Mouse (Mus musculus) adrenal gland, postnatal 10 days (tissue): Measurements from ENCODE around the gene Syt15. TPM values are rescaled to one million over a fixed set of nuclear protein-coding genes. Genes with fewer than 3 reads are reported as not detected.

ENCODE experiments used
- DNase-seq: peaks from one replicate; pipeline ENCODE4 v3.0.0; 2021; ENCODE audit warnings: mixed read lengths
- long read RNA-seq, 2 experiments: library from polyadenylated mRNA; stranded (forward); transcript quantifications; one replicate each; pipeline ENCODE4 v2.0.0; 2021
- total RNA-seq, 2 experiments: library from RNA; stranded (reverse); gene quantifications; 2 replicates each; pipeline ENCODE4 v1.2.3; 2021

The Syt15 gene
- total RNA-seq, result 1 to 10 TPM; 1.3 to 1.4 TPM
- long read RNA-seq, experiment 1, partial matches to known transcripts, result 1 of 1 reads
- long read RNA-seq, experiment 1, other reads (novel, unspliced or antisense), result 0 of 1 reads
- long read RNA-seq, experiment 2, result 0 reads

DNA sequence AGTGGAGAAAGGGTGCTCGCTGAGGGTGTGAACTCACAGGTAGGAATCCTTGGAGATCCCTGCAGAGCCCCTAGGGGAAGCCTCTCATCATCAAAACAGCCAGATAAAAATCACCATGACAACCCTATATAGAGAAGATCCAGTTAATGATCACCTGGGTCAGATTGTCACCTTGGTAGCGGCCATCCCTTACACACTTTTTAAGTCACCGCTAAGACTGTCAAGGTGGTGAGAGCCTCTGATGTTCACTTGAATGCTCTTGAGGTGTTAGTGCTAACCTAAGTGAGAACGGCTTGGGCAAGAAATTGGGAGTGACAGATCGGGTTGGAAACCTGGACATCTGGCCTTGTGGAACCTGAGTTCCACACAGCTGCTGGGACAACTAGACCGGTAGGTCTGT lies at the start of gene Syt15:
TSS of gene Syt15 (plus strand) at position 301 of the 400 bp plus-strand sequence.
- no peak for DNase-seq

DNA sequence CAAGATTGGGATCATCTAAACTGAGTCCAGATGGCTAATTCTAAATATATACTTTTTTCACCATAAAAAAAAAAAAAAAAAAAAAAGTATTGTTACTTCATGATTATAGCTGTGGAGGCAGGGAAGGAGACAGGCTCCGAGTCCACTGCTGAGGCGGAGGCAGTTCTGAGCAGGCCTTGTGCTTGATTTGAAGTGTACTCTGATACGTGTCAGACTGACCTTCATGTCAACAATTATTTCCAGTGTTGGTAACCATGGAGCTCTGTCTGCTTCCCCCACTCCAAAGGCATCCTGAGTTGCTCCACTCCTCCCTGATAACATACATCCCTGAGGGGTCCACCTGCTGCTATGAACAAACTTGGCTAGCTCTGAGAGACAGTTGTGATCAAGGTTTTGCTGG lies 48.3 kb upstream of the Syt15 start:
- DNase-seq, result no peak

DNA sequence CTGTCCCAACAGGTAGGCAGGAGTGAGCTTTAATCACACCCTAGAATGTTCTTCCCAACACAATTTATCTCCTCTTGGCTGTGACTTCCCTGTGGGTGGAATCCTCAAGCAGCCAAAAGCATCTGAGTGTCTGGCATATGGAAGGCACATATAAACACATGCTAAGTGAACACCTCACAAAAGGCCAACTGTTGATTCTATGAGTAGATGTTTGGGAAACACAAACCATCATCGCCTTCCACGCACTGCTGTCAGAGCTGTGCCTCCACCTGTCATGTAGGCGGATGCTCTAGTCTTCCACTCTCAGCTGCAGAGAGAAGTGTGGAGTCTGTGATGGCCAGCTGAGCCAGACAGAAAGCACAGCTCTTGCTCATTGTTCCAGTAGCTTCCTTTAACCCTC lies 40.0 kb upstream of the Syt15 start:
- no peak for DNase-seq

DNA sequence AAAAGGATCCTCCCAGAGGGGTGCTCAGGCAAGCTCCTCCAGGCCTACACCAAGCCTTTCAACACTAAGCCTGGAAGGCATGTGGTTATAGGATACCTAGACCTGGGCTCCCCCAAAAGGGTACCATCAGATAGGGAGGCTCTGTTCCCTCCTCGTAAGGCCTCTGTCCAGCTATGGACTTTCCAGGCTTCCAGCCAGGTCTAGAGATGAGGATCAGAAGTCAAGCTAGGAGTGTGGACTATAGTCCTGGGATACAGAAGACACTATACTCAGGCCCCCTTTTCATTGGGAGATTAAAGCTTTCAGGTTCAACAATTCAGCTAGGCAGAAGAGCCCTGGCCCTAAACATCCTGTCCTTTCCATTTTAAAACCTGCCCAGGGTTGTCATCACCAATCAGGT lies 36.3 kb upstream of the Syt15 start:
- no peak for DNase-seq

DNA sequence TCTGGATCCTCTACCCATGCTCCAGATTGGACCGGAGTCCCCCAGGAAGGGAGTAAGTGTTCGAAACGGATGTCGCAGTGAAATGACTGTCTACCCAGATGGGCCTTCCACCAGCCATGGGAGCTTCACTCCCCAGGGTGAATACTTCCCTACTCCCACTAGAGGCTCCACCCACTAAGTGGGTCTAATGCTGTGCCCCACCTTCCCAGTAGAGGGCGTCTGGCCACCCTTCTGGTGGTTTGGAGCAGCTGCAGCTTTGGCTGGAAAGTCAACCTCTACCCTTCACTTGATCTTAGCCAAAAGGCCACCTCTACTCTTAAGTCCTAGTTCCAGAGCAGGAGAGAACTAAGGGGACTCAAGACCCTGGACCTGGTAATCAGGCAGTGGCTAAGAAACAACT lies 30.8 kb upstream of the Syt15 start:
- DNase-seq, result peak; percentile 85

DNA sequence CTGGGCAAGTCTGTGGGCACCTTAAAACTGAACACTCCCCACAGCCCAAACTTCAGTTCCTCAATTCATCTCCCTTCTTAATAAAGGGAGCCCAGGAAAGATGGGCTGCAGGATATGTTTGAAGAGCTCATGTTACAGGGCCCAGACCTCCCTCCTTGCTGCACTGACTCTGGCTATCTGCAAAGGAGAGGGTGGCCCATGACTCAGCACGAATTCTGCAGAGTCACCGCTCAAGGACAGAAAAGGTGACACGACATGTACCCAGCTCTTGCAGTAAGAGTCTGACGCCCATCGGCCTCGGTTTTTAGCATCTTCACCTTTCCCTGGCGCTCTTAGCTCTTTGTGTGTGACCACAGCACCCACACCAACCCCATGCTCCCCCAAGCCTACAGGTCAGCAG lies 29.0 kb upstream of the Syt15 start:
- DNase-seq, result peak; percentile 52

DNA sequence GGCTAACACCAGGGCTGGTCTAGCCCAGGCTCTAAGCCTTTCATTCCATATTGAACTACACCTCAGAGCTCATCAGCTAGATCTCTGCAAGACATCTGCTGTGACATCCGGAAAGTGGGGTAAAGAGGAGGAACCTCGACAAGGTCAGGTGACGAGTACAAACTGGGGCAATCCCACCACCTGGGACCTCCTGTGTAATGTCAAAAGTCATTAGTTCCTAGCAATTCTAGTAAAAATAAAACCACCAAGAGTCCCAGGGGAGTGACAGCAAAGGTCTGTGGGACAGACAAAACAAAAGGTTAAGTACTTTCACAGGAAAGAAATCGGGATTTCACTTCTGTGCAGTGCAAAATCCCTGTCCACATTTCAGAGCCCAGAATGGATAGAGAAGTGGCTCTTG lies 25.5 kb upstream of the Syt15 start:
- no peak for DNase-seq

DNA sequence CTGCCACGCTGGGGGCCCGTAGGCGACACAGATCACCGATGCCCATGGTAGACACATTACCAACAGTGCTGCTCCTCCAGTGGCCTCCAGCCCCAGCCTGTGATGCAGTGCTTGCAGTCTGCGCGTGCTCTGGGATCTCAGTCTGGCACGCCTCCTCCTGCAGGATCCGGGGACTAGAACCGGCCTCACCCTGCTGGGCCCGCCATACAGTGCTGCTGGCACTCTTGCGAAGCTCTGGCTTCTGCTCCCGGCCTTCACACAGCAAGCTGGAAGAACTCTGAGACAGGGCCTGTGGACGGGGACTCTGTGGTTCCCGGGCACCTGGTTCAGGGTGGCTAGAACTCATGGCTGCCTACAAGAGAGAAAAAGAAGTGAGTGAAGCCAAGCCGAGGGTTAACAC lies 23.9 kb upstream of the Syt15 start:
- DNase-seq, result no peak

DNA sequence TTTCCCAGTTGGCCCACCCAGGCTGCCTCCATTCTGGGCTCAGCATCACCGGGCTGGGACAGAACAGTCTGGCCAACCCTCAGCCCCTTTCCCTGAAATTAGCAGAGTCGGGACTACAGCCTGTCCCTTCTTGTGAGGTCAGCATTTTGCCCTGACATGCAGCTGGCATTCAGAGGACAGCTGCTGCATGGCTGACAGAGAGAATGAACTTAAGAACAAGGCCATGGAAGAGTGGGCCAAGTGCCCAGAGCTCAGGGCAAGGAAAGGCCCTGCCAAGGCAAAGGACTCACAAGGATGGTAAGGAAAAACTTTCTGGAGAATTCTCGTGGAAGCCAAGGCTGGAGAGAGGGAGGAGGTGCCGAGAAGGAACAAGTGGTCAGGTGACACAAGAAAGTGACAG lies 22.7 kb upstream of the Syt15 start:
- peak; percentile 40 for DNase-seq

DNA sequence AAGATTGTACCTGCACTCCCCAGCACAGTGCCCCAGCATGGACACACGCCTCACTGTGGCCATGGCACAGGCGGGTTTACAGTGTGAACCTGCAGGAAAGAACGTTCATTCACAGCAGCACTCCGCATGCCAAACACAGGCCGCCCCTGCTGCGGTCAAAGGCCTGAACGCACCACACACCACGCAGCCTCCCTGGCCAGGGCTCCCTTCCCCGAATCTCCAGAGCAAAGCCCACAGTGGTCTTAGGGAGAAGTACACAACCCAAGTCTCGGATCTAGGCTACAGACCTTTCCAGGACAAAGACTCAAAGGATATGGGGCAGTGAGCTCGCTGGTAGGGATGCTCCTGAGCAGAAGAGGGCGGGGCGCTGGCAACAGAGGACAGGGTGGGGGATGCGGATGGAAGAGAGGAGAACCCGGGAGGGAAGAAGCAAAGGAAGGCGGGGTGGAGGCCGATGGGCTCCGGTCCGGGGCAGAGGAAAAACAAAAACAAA lies 18.6 kb upstream of the Syt15 start:
- DNase-seq, result peak; percentile 45

DNA sequence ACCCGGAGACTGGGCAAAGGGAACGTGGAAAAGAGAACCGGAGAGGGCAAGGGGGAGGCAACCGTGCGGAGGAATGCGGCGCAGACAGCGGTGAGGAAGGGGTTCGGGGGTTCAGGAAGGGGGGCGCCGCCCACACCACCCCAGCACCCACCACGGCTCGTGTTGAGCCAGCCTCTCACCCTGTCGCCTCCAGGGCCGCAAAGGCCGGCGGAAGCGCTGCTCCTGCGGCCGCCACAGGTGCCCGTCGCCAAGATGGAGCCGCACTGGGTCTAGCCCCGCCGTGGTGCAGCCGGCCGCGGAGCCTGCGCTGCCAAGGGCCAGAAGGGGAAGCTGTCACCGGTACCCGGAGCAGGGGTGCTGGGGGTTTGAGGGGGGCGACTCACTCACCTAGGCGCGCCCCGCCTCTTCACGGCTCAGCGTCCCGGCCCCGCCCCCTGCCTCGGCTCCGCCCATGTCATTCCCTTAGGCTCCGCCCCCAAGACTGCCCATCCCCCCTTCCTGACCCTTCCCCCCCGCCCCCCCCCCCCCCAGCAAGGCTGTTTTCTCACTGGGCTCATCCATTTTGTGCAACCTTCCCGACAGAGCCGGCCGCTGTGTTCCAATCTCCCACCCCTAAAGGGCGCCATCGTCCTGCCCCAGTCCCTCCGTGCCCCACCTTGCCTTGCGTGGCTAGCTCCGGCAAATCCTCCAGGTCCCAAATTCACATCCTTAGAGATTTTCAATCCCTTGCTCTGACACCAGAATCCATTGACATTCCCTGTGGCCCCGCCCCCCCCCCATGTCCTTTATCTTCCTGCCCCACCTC lies 18.0 kb upstream of the Syt15 start, which contains the start of gene Gprin2:
TSS of gene Gprin2 (minus strand) at position 423 of the 805 bp plus-strand sequence.
- DNase-seq, result peak; percentile 58

DNA sequence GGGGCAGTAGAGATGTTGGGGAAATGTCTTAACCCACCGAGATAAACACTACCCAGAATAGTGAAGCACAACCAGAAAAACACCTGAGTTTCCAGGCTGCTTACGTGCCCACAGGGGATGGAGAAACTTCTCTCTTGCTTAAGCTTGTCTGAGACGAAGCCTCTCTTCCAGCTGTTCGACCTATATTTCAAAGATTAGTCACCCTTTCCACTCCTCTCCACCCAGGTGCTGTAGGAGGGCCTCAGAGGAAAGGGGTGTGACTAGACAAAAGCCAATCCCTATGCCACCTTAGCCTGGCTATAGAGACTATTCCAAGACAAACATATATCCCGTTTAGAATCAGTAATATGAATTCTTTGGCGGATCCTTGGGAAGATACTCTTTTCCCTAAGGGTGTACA lies 11.4 kb upstream of the Syt15 start:
- no peak for DNase-seq

DNA sequence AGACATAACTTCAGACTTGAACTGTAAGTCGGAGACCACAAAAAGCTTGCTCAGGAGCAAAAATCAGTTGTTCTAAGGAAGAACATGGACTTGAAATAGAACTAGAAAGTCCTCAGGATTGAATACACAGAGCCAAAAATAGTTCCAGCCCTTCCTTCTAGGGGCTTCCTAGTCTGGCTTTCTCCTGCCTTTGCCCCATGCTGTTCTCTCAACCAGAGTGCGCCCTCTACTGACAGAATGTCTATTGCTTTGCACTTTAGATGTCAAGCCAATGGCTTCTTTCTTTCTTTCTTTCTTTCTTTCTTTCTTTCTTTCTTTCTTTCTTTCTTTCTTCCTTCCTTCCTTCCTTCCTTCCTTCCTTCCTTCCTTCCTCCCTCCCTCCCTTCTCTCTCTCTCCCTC lies 10.7 kb upstream of the Syt15 start:
- peak; percentile 71 for DNase-seq

DNA sequence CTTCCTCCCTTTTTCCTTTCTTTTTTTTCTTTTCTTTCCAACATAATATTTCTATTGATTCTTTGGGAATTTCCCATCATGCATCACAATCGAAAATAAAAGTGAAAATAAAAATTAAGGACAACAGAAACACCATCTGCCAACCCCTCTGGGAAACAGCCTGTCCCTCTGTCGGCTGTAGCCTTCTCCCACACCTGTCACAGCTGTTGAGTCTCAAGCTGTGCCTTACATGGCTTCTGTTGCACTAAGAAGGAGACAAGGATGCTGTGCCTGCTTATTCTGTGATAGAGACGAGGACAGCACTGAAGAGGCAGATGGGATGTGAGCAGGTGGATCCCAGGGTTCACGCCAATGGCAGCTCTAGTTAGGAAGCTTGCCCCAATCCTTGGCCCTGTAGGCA lies 10.3 kb upstream of the Syt15 start:
- no peak for DNase-seq

DNA sequence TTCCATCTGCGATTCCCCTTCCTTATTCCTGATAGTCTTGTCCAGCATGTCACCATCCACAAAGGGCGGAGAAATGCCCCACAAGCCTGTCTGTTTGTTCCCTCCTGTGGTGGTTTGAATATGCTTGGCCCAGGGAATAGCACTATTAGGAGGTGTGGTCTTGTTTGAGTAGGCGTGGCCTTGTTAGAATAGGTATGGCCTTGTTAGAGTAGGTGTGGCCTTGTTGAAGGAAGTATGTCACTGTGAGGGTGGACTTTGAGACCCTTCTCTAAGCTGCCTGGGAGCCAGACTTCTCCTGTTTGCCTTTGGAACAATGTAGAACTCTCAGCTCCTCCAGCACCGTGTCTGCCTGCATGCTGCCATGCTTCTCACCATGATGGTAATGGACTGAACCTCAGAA lies 9.5 kb upstream of the Syt15 start:
- no peak for DNase-seq

DNA sequence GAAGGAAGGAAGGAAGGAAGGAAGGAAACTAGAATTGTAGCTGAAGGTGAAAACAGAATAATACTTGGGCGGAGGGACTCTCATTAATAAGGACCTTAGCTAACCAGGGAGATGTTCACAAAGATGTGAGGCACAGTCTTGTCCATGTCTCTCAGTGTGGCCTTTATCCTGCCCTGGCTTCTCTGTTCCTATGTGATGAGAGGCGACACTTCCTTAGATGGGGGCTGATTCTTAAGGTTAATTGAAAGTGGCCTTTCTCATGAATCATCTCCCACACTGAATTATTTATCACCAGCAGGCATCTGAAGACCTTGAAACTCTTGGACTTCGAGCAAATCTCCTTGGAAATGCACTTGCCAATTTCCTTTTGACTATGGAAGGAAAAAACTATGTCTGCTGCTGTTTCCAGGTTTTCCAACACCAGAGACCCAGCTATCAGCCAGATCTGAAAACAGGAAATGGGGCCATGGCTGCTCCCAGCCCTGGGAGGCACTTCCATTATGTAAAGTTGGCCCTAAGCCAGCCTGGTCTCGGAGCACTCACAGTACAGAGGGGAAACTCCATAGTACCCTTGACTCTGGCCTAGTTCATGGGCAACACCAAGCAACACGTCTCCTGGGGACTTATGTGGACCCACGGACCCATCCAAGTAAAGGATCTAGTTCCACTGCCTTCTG lies 3.8 kb upstream of the Syt15 start:
- peak; percentile 57 for DNase-seq

DNA sequence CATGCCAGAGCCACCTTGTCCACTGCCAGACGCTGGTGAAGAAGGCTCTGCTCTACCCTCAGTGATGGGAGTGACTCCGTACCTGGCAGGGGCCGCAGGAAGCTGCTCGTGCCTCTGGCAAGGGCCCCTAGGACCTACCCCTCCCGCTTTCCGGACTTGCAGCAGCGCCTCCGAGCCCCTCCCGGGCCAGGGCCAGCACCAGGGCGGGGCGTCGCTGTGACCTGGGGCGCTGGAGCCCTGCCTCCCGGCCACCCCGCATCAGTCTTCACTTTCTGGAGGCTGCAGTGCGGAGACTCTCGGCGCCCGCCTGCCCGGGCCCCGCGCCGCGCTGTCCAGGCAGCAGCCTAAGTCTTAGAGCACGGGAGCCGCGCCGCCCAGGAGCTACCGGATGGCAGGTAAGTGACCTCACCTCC lies 397 bp downstream of the Syt15 start:
- DNase-seq, result no peak

DNA sequence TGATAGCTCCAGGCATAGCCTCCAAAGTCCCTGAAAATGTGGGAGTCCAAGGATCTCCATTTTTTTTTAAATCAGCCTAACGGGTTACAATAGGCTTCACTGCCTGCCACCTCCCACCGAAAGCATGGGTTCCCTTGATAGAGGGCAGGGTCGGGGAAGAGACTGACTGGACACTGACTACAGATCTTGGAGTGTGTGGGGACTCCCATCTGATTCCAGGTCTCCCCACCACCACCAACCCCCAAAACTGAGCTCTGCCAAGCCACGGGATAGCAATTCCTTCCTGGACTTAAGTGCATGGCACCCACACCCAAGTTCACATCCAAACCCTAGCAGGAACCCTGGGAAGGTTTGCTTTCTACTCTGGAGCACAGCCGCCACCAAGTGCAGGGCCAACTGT lies 1.0 kb downstream of the Syt15 start:
- DNase-seq, result peak; percentile 38

DNA sequence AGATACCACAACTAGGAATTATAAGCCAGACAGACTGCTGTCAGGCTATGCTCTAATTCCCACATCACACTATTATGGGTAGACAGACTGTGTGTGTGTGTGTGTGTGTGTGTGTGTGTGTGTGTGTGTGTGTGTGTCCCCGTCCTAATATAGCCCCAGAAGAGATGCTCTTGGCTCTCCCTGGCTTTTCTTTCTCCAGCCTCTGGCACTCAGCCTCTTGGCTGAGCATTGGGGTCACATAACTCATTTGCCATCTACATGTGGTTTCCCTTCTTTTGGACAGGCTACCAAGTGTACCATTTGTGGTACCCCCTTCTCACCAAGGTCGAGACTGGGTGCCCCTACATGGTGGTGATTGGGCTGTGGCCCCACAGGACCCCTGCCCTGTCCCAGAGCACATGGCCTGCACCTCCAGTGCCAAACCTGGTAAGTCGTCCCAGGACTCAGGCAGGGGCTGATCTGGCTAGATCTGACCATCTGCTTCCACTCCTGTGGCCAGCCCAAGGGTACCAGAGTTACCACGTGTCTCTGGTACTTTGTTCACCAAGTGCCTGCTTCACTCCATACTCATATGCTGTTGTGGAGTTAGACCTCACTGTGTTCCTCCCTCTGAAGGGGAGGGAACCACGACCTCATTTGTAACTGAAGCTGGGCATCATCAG lies 2.2 kb downstream of the Syt15 start:
- DNase-seq, result peak; percentile 37

DNA sequence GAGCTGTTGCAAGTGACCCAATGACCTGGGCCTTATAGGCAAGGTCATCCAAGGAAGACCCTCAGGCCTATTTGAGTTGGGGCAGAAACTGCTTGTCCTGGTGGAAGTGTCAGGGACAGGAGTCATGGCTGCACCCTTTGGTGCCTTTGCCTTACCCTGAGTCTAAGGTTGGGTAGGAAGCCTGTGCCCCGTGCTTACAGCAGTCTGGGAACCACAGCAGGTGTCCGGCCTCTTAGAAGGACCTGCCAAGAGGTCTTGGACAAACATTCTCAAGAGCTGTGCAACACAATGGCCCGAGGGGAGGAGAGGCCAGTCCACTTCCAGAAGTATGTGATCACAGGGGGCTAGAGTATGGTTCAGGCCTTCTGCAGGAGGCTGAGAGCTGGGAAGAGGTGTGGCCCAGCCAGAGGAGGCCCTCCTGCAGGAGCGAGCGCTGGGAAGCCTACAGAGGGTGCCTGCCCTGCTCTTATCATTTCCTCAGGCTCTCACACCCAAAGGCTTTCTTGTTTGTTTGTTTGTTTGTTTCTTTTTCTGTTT lies 4.0 kb downstream of the Syt15 start:
- DNase-seq, result no peak

DNA sequence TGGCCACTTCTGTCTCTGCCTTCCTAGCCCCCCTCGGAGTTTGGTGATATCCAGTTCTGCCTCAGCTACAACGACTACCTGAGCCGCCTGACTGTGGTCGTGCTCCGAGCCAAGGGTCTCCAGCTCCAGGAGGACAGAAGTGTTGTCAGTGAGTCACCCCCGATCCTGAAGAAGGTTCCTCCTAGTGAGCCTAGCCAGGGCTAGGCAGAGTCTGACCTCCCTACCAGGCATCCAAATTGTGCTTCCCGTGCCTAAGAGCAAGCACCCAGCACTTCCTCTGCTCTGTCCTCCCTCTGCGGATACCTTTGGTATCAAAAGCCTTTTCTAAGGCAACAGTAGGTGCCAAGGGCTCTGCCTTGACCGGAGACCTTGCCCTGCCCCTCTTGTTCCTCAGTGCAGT lies 6.6 kb downstream of the Syt15 start:
- no peak for DNase-seq

DNA sequence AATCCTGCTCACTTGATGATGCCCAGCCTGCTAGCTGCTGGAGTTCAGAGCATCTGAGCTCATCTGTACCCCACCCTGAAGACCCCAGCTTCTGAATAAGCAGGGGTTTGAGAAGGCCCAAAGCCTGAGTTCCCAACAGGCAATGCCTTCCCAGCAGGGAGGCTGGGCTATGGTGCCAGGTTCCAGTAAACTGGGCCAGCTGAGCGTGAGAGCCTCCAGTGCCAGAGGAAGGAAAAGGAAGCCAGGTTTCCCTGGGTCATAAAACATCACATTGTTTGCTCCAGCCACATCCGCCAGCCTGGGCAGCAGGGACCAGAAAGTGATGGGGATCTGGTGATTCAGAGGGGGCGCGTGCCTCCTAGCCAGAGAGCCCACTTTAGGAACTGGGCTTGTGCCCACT lies 7.2 kb downstream of the Syt15 start:
- peak; percentile 16 for DNase-seq

DNA sequence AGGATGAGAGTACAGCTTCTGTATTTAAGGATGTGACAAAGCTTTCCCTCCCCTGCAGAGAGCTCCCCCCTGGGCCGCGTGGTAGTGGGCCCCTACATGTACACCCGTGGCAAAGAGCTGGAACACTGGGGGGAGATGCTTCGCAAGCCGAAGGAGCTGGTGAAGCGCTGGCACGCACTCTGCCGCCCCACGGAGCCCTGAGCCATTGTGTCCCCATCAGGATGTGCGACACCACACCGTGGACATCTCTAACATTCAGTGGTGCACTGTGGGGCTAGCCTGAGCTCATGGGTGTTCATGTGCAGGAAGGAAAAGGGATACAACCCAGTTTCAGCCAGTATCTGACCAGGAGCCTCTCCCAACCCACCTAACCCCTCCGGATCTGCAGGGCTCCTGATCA lies 8.6 kb downstream of the Syt15 start:
- DNase-seq, result no peak
